Mouse (Mus musculus): ENCODE results near the gene Usp36. TPM values are rescaled to one million over a fixed set of nuclear protein-coding genes. Genes with fewer than 3 reads are reported as not detected.

The Usp36 gene
- polyA plus RNA-seq, 1 experiment = 11.5 TPM

DNA sequence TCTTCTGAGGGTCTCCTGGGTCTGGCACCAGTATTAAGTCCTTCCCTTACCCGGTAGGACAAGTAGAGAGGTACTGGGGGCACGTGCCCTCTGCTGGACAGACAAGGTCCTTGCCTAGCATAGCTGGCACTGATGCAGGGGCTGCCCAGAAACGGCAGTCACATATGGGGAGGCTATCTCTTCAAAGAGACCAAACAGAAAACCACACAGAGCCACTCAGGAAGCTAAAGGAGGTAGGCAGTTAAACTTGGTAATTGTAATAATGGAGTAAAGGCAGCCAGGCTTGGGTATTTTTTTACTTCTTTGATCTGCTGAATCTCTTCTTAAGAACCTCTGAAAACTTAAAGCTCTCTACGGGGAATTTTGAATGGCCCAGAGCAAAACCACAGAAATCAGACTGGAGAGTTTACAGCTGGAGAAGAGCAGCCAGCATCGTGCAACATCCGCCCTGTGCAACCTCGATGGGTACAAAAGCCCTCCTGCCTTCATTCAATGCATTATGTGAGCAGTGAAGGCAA lies 57.7 kb downstream of the Usp36 start:
- no peak for TF ChIP-seq POLR2A (IDR thresholded peaks at IDR 0.05; ENCODE audit: low read depth, low read length)
- TF ChIP-seq CTCF (IDR thresholded peaks at IDR 0.05; ENCODE audit: extremely low read depth, insufficient read length, insufficient replicate concordance, low read depth, low read length) = peak; percentile 53; the same call in 1 of the 2 replicates
- Histone ChIP-seq H3K4me1 (ENCODE audit: control insufficient read depth, insufficient read depth, insufficient read length, low read length) (peaks cover 13% of the 10 kb centered on the region), H3K27me3 (ENCODE audit: control insufficient read depth, insufficient read depth, low read length) (no peaks in the 10 kb centered on the region), H3K27ac (ENCODE audit: insufficient read depth, low read depth, low read length) (no peak overlapping the region), H3K4me3 (ENCODE audit: low read depth, low read length) (no peak overlapping the region), H3K36me3 (ENCODE audit: control insufficient read depth, insufficient read depth, low read length) (no peaks in the 10 kb centered on the region)
- 46% methylated on average over 7 of the region's 7 CpGs for WGBS

DNA sequence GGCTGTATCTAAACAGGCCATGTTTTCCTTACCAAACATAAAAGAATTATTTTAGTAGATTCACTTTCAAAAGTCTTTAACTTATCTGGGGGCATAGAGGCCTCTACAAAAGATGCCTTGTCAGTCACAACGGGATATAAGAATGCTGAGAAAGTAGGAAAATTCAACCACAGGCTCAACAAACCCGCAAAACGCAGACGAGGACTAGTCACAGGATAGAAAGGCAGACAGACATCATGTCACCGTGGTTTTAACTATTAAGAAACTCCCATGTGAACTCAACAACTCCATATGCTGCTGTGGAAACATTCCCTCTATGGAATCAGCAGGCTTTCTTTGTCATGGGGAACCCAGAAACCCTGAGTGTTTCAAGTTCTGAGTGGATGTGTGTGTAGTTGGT lies 60.1 kb downstream of the Usp36 start:
- WGBS = 83% methylated on average over 5 of the region's 5 CpGs
- Histone ChIP-seq H3K27me3 (ENCODE audit: control insufficient read depth, insufficient read depth, low read length) (no peaks in the 10 kb centered on the region), H3K27ac (ENCODE audit: insufficient read depth, low read depth, low read length) (no peak overlapping the region), H3K36me3 (ENCODE audit: control insufficient read depth, insufficient read depth, low read length) (no peaks in the 10 kb centered on the region), H3K4me1 (ENCODE audit: control insufficient read depth, insufficient read depth, insufficient read length, low read length) (peaks cover 9% of the 10 kb centered on the region), H3K4me3 (ENCODE audit: low read depth, low read length) (no peak overlapping the region)
- TF ChIP-seq CTCF (IDR thresholded peaks at IDR 0.05; ENCODE audit: extremely low read depth, insufficient read length, insufficient replicate concordance, low read depth, low read length) = no peak
- TF ChIP-seq POLR2A (IDR thresholded peaks at IDR 0.05; ENCODE audit: low read depth, low read length) = no peak

DNA sequence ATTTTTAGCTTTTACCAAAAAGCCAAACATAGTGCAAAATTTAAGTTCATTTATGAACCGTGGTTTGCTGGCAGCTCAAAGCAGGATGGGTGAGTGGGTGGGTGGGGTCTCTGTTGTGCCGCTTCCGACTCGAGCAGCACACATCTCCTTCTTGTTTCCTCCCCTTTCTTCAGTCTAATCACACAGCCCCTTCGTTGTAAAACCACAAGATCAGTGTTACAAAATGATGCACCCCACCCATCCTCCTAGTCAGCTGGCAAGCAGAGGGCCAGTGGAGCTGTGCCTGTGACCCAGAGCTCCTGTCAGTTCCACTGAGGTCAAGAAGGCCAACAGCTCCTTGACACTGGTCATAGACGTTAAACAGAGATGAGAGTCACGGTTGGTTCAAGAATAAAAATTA lies 62.4 kb downstream of the Usp36 start:
- H3K27me3 ChIP-seq (ENCODE audit: control insufficient read depth, insufficient read depth, low read length) = no peaks in the 10 kb centered on the region
- H3K27ac ChIP-seq (ENCODE audit: insufficient read depth, low read depth, low read length) = no peak overlapping the region
- peaks cover 3% of the 10 kb centered on the region for H3K4me1 ChIP-seq (ENCODE audit: control insufficient read depth, insufficient read depth, insufficient read length, low read length)
- no peak overlapping the region for H3K4me3 ChIP-seq (ENCODE audit: low read depth, low read length)
- no peaks in the 10 kb centered on the region for H3K36me3 ChIP-seq (ENCODE audit: control insufficient read depth, insufficient read depth, low read length)
- WGBS = 57% methylated on average over 7 of the region's 7 CpGs
- TF ChIP-seq CTCF (IDR thresholded peaks at IDR 0.05; ENCODE audit: extremely low read depth, insufficient read length, insufficient replicate concordance, low read depth, low read length) (no peak), POLR2A (IDR thresholded peaks at IDR 0.05; ENCODE audit: low read depth, low read length) (no peak)

DNA sequence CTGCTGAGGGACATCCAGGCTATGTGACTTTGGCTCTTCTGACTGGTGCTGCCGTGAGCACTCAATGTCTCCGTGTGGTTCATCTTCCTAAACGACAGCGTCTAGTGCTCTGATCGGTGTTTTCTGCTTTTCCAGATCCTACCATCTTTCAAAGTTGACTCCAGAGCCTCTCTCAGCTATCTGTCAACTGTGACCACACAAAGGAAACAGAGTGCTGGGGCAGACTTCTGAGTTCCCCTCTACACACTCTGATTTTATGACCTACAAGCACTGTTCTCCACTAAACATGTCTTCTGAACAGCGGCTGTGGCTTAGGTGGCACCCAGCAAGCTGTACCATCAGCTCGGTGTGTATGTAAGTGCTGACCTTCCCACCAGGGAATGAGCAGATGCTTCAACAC lies 63.2 kb downstream of the Usp36 start:
- TF ChIP-seq POLR2A (IDR thresholded peaks at IDR 0.05; ENCODE audit: low read depth, low read length) (no peak), CTCF (IDR thresholded peaks at IDR 0.05; ENCODE audit: extremely low read depth, insufficient read length, insufficient replicate concordance, low read depth, low read length) (no peak)
- no peaks in the 10 kb centered on the region for H3K27me3 ChIP-seq (ENCODE audit: control insufficient read depth, insufficient read depth, low read length)
- WGBS = 82% methylated on average over 7 of the region's 7 CpGs
- H3K36me3 ChIP-seq (ENCODE audit: control insufficient read depth, insufficient read depth, low read length) = no peaks in the 10 kb centered on the region
- H3K27ac ChIP-seq (ENCODE audit: insufficient read depth, low read depth, low read length) = no peak overlapping the region
- no peak overlapping the region for H3K4me3 ChIP-seq (ENCODE audit: low read depth, low read length)
- H3K4me1 ChIP-seq (ENCODE audit: control insufficient read depth, insufficient read depth, insufficient read length, low read length) = peaks cover 3% of the 10 kb centered on the region; the same call in 1 of the 2 replicates

DNA sequence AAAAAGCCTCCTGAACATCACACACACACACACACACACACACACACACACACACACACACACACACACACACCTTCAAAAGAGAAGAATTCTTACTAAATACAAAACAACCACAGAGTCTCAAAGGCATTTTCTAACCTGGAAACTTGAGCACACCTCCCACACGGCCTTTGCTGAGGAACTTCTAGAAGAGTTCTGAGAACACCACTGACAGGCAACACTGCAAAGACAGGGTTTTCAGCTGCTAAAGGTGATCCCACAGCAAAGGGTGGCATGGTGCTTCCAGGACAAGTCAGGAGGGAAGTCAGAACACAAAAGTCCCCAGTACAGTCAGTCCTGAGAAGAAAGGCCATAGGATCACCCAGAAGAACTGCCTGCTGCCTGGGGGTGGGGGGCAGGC lies 64.2 kb downstream of the Usp36 start:
- no peak for TF ChIP-seq CTCF (IDR thresholded peaks at IDR 0.05; ENCODE audit: extremely low read depth, insufficient read length, insufficient replicate concordance, low read depth, low read length)
- TF ChIP-seq POLR2A (IDR thresholded peaks at IDR 0.05; ENCODE audit: low read depth, low read length) = no peak
- peaks cover 3% of the 10 kb centered on the region; the same call in 1 of the 2 replicates for H3K4me1 ChIP-seq (ENCODE audit: control insufficient read depth, insufficient read depth, insufficient read length, low read length)
- H3K4me3 ChIP-seq (ENCODE audit: low read depth, low read length) = no peak overlapping the region
- no peaks in the 10 kb centered on the region for H3K27me3 ChIP-seq (ENCODE audit: control insufficient read depth, insufficient read depth, low read length)
- no peak overlapping the region for H3K27ac ChIP-seq (ENCODE audit: insufficient read depth, low read depth, low read length)
- WGBS = 74% methylated on average over 1 of the region's 1 CpGs
- no peaks in the 10 kb centered on the region for H3K36me3 ChIP-seq (ENCODE audit: control insufficient read depth, insufficient read depth, low read length)

DNA sequence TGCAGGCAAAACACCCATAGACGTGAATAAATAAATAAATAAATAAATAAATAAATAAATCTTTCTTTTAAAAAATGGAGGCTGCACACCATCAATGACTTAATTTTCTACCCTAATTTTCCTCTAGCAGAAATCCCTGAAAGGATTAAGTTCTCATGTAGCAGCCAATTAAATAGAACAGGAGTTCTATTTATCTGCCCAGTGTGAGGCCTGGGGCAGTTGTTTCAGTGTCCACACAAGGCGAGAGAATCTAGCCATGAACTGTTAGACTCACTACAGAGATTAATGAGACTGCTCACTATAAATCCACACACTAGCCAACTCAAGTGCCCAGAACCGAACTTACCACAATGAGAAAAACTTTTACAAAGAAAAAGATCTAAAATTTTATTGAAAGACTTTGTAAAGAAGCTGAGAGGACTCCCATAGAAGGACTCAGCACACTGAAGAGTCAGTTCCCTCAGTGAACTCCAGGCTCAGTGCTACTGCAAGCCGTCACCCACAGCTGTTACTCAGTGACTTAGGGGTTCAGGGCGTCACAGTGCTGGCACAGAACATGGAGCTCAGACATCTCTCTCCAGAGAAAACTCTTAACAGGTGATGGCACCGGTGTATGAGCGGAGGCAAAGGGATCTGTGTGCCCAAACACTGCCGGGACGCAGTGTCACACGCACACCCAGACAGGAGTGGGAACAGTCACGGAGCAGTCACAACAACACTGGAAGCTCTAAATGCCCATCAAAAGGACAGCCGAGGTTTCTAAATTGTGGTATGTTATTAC lies 64.8 kb downstream of the Usp36 start:
- H3K4me3 ChIP-seq (ENCODE audit: low read depth, low read length) = no peak overlapping the region
- no peak for TF ChIP-seq POLR2A (IDR thresholded peaks at IDR 0.05; ENCODE audit: low read depth, low read length)
- TF ChIP-seq CTCF (IDR thresholded peaks at IDR 0.05; ENCODE audit: extremely low read depth, insufficient read length, insufficient replicate concordance, low read depth, low read length) = no peak
- peaks cover 3% of the 10 kb centered on the region; the same call in 1 of the 2 replicates for H3K4me1 ChIP-seq (ENCODE audit: control insufficient read depth, insufficient read depth, insufficient read length, low read length)

DNA sequence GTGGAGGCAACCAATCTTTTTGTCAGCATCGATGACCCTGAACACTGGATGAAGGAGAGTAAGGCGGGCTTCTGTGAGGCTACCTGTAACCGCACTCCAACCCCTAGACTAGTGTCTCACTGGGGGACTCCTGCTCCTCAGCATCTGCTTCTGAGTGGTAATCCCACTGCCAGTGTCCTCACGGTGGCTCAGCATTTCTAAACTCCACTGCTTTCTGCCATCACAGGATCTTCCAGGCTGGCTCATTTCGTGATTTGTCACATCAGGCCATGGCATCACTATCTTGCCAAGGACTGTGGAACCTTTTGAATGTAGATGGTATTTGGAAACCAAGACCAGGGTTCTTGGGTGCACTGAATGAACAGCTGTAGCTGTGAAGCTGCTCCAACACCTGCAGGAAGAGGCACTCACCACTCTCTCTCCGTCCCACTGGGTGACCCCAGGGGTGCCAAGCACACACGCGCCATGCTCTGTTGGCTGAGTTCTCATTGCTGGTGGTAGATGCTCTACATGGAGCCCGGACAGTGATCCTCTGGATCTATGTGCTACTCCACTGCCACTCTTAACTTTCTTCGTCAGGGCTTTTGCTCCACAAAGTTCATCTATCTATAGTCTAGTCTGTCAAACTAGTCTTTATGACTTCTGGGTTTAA lies 66.5 kb downstream of the Usp36 start:
- H3K4me3 ChIP-seq (ENCODE audit: low read depth, low read length) = no peak overlapping the region
- WGBS = 85% methylated on average over 10 of the region's 10 CpGs
- H3K27ac ChIP-seq (ENCODE audit: insufficient read depth, low read depth, low read length) = no peak overlapping the region
- H3K36me3 ChIP-seq (ENCODE audit: control insufficient read depth, insufficient read depth, low read length) = no peaks in the 10 kb centered on the region
- H3K27me3 ChIP-seq (ENCODE audit: control insufficient read depth, insufficient read depth, low read length) = no peaks in the 10 kb centered on the region
- no peak for TF ChIP-seq POLR2A (IDR thresholded peaks at IDR 0.05; ENCODE audit: low read depth, low read length)
- no peak for TF ChIP-seq CTCF (IDR thresholded peaks at IDR 0.05; ENCODE audit: extremely low read depth, insufficient read length, insufficient replicate concordance, low read depth, low read length)
- peaks cover 3% of the 10 kb centered on the region; the same call in 1 of the 2 replicates for H3K4me1 ChIP-seq (ENCODE audit: control insufficient read depth, insufficient read depth, insufficient read length, low read length)

More for the DNA sequence above, 64.8 kb downstream of the Usp36 start:
- Histone ChIP-seq H3K27ac (ENCODE audit: insufficient read depth, low read depth, low read length) (no peak overlapping the region), H3K36me3 (ENCODE audit: control insufficient read depth, insufficient read depth, low read length) (no peaks in the 10 kb centered on the region), H3K27me3 (ENCODE audit: control insufficient read depth, insufficient read depth, low read length) (no peaks in the 10 kb centered on the region)
- WGBS = 87% methylated on average over 12 of the region's 12 CpGs

Measured in small intestine, adult 2 months (tissue).